Mouse (Mus musculus) liver, embryonic 11.5 days (tissue): ENCODE measurements around the gene Carmil1. TPM values are rescaled to one million over a fixed set of nuclear protein-coding genes. Genes with fewer than 3 reads are reported as not detected.

Source experiments
- ATAC-seq: fragments of 200-750 bp; cut with Nextera tagmentation; replicated peaks from 2 replicates; pipeline ENCODE4 v1.8.0; 2017; ENCODE audit warnings: moderate number of reproducible peaks, mild to moderate bottlenecking, moderate TSS enrichment, moderate library complexity; ENCODE audit not compliant: low FRiP score
- DNase-seq: peaks from one replicate; pipeline ENCODE4 v3.0.0-alpha.2; 2017; ENCODE audit warnings: low spot score
- H3K27ac ChIP-seq: fragments of 300-500 bp; sonication (generic); 2 replicates; pipeline ENCODE4 v1.5.1; 2014; ENCODE audit warnings: mild to moderate bottlenecking, low read depth, low read length, control low read depth
- H3K27me3 ChIP-seq: fragments of 300-500 bp; sonication (generic); replicated peaks from 2 replicates; pipeline ENCODE4 v1.6.1; 2014; ENCODE audit warnings: low read length, mixed read lengths; ENCODE audit not compliant: control insufficient read depth, insufficient read depth
- H3K36me3 ChIP-seq: fragments of 300-500 bp; sonication (generic); 2 replicates; pipeline ENCODE4 v1.6.1; 2014; ENCODE audit warnings: mild to moderate bottlenecking, low read length, moderate library complexity, mixed read lengths; ENCODE audit not compliant: control insufficient read depth, insufficient read depth
- H3K4me1 ChIP-seq: fragments of 300-500 bp; sonication (generic); replicated peaks from 2 replicates; pipeline ENCODE4 v1.6.1; 2014; ENCODE audit warnings: low read length, mixed read lengths; ENCODE audit not compliant: control insufficient read depth, insufficient read depth
- H3K4me2 ChIP-seq: fragments of 300-500 bp; sonication (generic); 2 replicates; pipeline ENCODE4 v1.6.1; 2014; ENCODE audit warnings: mild to moderate bottlenecking, control low read depth, moderate library complexity
- H3K4me3 ChIP-seq: fragments of 300-500 bp; sonication (generic); 2 replicates; pipeline ENCODE4 v1.5.1; 2014; ENCODE audit warnings: low read depth, low read length, control low read depth
- H3K9ac ChIP-seq: fragments of 300-500 bp; sonication (generic); 2 replicates; pipeline ENCODE4 v1.6.1; 2014; ENCODE audit warnings: low read depth, low read length, control low read depth
- H3K9me3 ChIP-seq: fragments of 300-500 bp; sonication (generic); 2 replicates; pipeline ENCODE4 v1.6.1; 2016; ENCODE audit warnings: low read length, inconsistent platforms, mixed read lengths; ENCODE audit not compliant: control insufficient read depth
- WGBS: fragments of 180-500 bp; shearing (Covaris S2); extraction: QIAGEN DNeasy Blood & Tissue Kit; methylation state at CpG from one replicate; pipeline ENCODE4 v1.1.7; 2014; 5-methylcytosine and 5-hydroxymethylcytosine counted together
- polyA plus RNA-seq: library from polyadenylated mRNA; unstranded; fragments of >200 nt; fragmentation: Nextera tagmentation; extraction: Ambion mirVana; gene quantifications from 2 replicates; pipeline ENCODE4 v1.2.1, GENCODE M21; 2014

The Carmil1 gene
- polyA plus RNA-seq, 1 experiment from 2014 or later: 18.6 TPM

DNA sequence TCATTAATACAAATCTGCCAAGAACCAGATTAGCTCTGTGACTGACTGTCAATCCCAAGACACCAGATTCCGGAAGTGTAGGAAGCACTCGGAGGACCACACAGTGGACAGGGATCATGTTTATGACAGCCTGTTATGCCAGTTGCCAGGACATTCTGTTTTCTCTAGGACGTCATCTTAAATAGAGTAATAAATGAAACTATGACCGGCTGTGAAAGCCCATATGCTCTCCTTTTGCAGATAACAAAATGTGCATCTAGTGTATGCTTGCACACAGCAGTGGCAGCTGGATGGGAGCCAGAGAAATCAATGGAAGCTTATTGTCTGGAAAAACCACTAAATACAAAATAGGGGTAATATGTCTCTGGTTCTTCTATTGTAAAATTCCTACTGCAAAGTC, 43.9 kb downstream of the Carmil1 start:
- no peak overlapping the region for H3K9ac ChIP-seq
- no peak overlapping the region for H3K27ac ChIP-seq
- H3K4me1 ChIP-seq: peaks cover 3% of the 10 kb centered on the region
- ATAC-seq (no peak), DNase-seq (no peak)
- WGBS: 76% methylated on average over 4 of the region's 4 CpGs
- no peak overlapping the region for H3K4me3 ChIP-seq
- H3K27me3 ChIP-seq: no peaks in the 10 kb centered on the region
- no peaks in the 10 kb centered on the region for H3K36me3 ChIP-seq
- no peak overlapping the region for H3K4me2 ChIP-seq
- no peaks in the 10 kb centered on the region for H3K9me3 ChIP-seq

DNA sequence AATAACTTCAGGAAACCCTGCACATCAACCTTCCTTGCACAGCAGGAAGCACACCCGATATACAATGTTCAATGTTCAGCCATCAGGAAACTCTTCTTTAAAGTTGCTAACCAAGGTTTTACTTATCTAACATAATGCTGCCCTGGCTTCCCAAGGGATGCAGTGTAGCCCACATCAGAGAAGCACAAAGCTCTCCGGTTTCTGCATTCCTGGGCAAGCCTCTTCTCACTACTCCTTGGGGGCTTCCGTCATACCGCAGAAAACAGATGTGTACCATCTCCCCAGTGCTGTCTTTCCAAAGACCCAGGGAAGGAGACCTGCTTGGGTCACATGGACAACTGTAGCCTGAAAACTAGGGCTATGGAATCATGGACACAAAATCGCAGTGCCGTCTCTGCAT, 47.8 kb downstream of the Carmil1 start:
- Histone ChIP-seq H3K27ac (no peak overlapping the region), H3K36me3 (no peaks in the 10 kb centered on the region), H3K27me3 (no peaks in the 10 kb centered on the region), H3K4me2 (no peak overlapping the region), H3K9ac (no peak overlapping the region), H3K4me1 (no peaks in the 10 kb centered on the region), H3K9me3 (no peaks in the 10 kb centered on the region), H3K4me3 (no peak overlapping the region)
- WGBS: 72% methylated on average over 6 of the region's 6 CpGs
- DNase-seq (no peak), ATAC-seq (no peak)

DNA sequence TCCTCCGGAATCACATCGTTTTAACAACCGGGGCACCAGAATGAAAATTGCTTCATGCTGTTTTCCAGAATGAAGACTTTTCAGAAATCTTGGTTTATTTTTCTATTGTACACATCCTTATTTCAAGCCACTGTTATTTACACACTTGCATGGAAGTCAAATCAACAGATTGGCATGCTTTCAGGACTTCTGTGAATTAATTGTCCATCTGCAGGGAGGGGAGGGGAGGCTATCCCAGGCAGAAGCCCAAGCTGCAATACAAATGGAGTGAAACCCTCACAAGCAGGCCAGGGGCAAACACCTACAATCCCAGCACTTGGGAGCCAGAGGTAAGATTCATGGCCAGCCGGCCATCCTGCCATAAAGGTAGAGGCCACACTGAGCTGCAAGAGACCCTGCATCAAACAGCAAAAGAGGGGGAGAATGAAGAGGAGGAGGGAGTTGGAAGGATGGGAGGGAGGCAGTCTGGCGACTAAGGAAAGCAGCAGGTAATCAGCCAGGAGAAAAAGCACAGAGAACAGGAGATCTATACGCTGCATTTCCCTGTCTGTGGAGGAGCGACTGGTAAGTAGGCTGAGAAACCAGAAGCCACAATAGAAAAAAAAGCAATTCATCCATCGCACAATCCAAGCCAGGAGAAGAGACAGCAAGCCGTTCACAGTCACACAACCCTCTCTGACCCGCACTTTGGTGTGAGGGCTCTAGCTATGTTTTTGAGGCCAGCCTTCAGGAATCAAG, 48.7 kb downstream of the Carmil1 start:
- no peaks in the 10 kb centered on the region for H3K36me3 ChIP-seq
- H3K4me2 ChIP-seq: no peak overlapping the region
- no peaks in the 10 kb centered on the region for H3K9me3 ChIP-seq
- no peak overlapping the region for H3K4me3 ChIP-seq
- H3K27ac ChIP-seq: no peak overlapping the region
- no peak overlapping the region for H3K9ac ChIP-seq
- no peaks in the 10 kb centered on the region for H3K27me3 ChIP-seq
- no peak for DNase-seq
- ATAC-seq: no peak
- WGBS: 86% methylated on average over 10 of the region's 10 CpGs
- H3K4me1 ChIP-seq: no peaks in the 10 kb centered on the region

DNA sequence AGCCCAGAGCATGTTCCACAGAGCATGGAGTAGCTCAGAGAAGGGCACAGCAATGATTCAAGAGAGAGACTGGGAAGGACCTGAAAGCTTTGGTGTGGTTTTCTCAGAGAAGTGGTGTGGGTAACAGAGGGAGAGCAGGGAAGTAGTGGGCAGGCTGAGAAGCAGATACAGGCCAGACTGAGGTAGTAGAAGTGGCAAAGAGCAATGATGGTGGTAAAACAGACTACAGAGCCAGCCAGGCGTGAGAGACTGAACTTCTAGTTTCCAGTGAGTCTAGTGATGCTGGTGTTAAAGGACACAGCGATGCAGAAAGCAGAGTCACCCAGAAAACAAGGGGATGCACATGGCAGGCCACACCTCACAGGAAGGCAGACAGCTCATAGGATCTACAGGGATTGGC, 49.4 kb downstream of the Carmil1 start:
- no peaks in the 10 kb centered on the region; the same call in 1 of the 2 replicates for H3K9me3 ChIP-seq
- WGBS: 90% methylated on average over 2 of the region's 2 CpGs
- no peaks in the 10 kb centered on the region for H3K4me1 ChIP-seq
- DNase-seq: no peak
- H3K27me3 ChIP-seq: no peaks in the 10 kb centered on the region
- H3K36me3 ChIP-seq: no peaks in the 10 kb centered on the region
- H3K4me3 ChIP-seq: no peak overlapping the region
- H3K4me2 ChIP-seq: no peak overlapping the region
- no peak overlapping the region for H3K9ac ChIP-seq
- no peak for ATAC-seq
- no peak overlapping the region for H3K27ac ChIP-seq

DNA sequence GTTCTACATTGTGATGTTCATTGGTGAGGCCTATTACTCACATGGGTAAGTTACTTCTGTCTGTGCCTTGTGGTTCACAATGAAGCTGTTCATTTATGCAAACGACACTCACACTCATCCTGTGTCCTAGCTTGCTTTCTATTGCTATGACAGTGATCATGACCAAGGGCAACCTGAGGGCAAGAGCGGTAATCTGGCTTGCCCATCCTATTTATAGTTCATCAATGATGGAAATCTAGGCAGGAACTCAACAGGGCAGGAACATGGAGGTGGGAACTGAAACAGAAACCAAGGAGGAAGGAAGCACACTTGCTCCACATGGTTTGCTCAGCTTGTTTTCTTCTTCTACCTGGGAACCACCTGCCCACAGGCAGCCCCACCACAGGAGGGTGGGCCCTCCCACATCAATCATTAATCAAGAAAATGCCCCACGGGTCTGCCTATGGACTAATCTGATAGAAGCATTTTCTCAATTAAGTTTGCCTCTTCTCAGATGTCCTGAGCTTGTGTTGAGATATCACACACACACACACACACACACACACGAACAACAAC, 50.0 kb downstream of the Carmil1 start:
- Histone ChIP-seq H3K4me2 (no peak overlapping the region), H3K9ac (no peak overlapping the region), H3K4me1 (no peaks in the 10 kb centered on the region), H3K9me3 (no peaks in the 10 kb centered on the region; the same call in 1 of the 2 replicates), H3K4me3 (no peak overlapping the region), H3K27me3 (no peaks in the 10 kb centered on the region), H3K27ac (no peak overlapping the region), H3K36me3 (no peaks in the 10 kb centered on the region)
- ATAC-seq (no peak), DNase-seq (no peak)
- 81% methylated on average over 4 of the region's 4 CpGs for WGBS

GRCm38 (mm10) chr13:24223425-24224201, 57.0 kb downstream of the Carmil1 start:
- H3K4me1 ChIP-seq: no peaks in the 10 kb centered on the region
- H3K9me3 ChIP-seq: no peaks in the 10 kb centered on the region; the same call in 1 of the 2 replicates
- no peak overlapping the region for H3K27ac ChIP-seq
- H3K4me2 ChIP-seq: no peak overlapping the region
- no peak overlapping the region for H3K4me3 ChIP-seq
- H3K36me3 ChIP-seq: no peaks in the 10 kb centered on the region
- DNase-seq (no peak), ATAC-seq (no peak)
- H3K9ac ChIP-seq: no peak overlapping the region
- no peaks in the 10 kb centered on the region for H3K27me3 ChIP-seq
- 79% methylated on average over 8 of the region's 8 CpGs for WGBS

DNA sequence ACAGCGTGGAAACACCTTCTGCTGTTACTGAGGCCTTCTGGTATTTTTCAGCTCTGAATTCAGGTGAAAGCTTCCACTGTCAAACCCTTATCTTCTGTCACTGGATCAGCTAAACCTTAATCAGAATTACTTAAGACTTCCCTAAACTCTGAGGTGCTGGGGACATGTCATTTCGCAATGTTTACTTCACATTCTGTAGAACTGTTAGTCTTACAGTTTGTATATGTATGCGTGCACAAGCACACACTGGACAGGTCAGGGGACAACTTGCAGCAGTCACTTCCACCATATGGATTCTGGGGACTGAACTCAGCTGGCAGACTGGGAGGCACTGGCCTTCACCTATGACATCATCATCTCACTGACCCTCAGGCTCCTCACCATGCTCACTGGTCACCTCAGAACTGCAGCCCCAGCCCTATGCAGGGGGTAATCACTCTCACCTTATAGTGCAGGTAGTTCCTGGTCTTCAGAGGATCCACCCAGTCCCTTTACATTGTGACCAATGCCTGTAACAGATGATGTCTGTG, 60.1 kb downstream of the Carmil1 start:
- 65% methylated on average over 3 of the region's 3 CpGs for WGBS
- DNase-seq: no peak
- no peak for ATAC-seq

GRCm38 (mm10) chr13:24211229-24211628, 69.4 kb downstream of the Carmil1 start:
- 49% methylated on average over 2 of the region's 2 CpGs for WGBS
- H3K27me3 ChIP-seq: no peaks in the 10 kb centered on the region
- H3K4me2 ChIP-seq: no peak overlapping the region
- H3K36me3 ChIP-seq: no peaks in the 10 kb centered on the region
- no peaks in the 10 kb centered on the region for H3K9me3 ChIP-seq
- no peak overlapping the region for H3K9ac ChIP-seq
- no peaks in the 10 kb centered on the region for H3K4me1 ChIP-seq
- DNase-seq (no peak), ATAC-seq (no peak)
- H3K4me3 ChIP-seq: no peak overlapping the region
- no peak overlapping the region for H3K27ac ChIP-seq

More for the DNA sequence above, 60.1 kb downstream of the Carmil1 start:
- no peaks in the 10 kb centered on the region for H3K9me3 ChIP-seq
- H3K9ac ChIP-seq: no peak overlapping the region
- no peaks in the 10 kb centered on the region for H3K27me3 ChIP-seq
- no peaks in the 10 kb centered on the region for H3K36me3 ChIP-seq
- no peak overlapping the region for H3K4me2 ChIP-seq
- H3K4me3 ChIP-seq: no peak overlapping the region
- no peaks in the 10 kb centered on the region for H3K4me1 ChIP-seq
- no peak overlapping the region for H3K27ac ChIP-seq
